Mouse (Mus musculus) frontal cortex, postnatal 10 days (tissue): ENCODE measurements around the gene Nfxl1.
"Not testable (repeated sequence)": the region's sequence is repeated elsewhere in the genome, so short reads cannot be mapped to it uniquely, and the experiment has no call there.

Source experiments
- DNase-seq, 2 experiments: peaks; one replicate each; pipeline ENCODE4 v3.0.0; 2022; ENCODE audit warnings: low spot score in 2 of 2, mixed read lengths in 1 of 2

Gene Nfxl1

GRCm38 (mm10) chr5:72559544-72560049, at the start of gene Nfxl1:
Gene Nfxl1, minus strand, starts transcription at chr5:72559684.
- DNase-seq: peak; percentile 94 to 97

GRCm38 (mm10) chr5:72603138-72603537, 43.7 kb upstream of the Nfxl1 start:
- DNase-seq: no peak

GRCm38 (mm10) chr5:72601006-72601405, 41.5 kb upstream of the Nfxl1 start:
- no peak for DNase-seq

- DNase-seq: no peak
These were observed 27.8 kb upstream of the Nfxl1 start, which contains the start of gene Gm5868 for GRCm38 (mm10) chr5:72587192-72587681. Gene Gm5868, minus strand, starts transcription at chr5:72587551.

GRCm38 (mm10) chr5:72586667-72587191, 27.2 kb upstream of the Nfxl1 start:
- DNase-seq: not testable (repeated sequence)

GRCm38 (mm10) chr5:72586122-72586521, 26.6 kb upstream of the Nfxl1 start:
- not testable (repeated sequence) for DNase-seq

GRCm38 (mm10) chr5:72580970-72581332, 21.5 kb upstream of the Nfxl1 start, which contains the start of gene Zar1:
Gene Zar1, minus strand, starts transcription at chr5:72581254.
- DNase-seq: not testable (repeated sequence)

- not testable (repeated sequence) for DNase-seq
These were observed 20.8 kb upstream of the Nfxl1 start for GRCm38 (mm10) chr5:72580088-72580969.

GRCm38 (mm10) chr5:72579599-72579998, 20.1 kb upstream of the Nfxl1 start:
- DNase-seq: not testable (repeated sequence)

GRCm38 (mm10) chr5:72565621-72566020, 6.1 kb upstream of the Nfxl1 start:
- DNase-seq: no peak

- DNase-seq: not testable (repeated sequence)
These were observed 3.7 kb upstream of the Nfxl1 start for GRCm38 (mm10) chr5:72563183-72563582.

GRCm38 (mm10) chr5:72560976-72561628, 1.6 kb upstream of the Nfxl1 start:
- DNase-seq: no peak

- DNase-seq: peak in 1 of 2 experiments; percentile 33
These were observed 563 bp downstream of the Nfxl1 start for GRCm38 (mm10) chr5:72558716-72559526.

- no peak for DNase-seq
These were observed 3.2 kb downstream of the Nfxl1 start for GRCm38 (mm10) chr5:72556245-72556644.

GRCm38 (mm10) chr5:72551209-72551608, 8.3 kb downstream of the Nfxl1 start:
- DNase-seq: no peak

- DNase-seq: no peak
These were observed 30.6 kb downstream of the Nfxl1 start for GRCm38 (mm10) chr5:72528896-72529295.

GRCm38 (mm10) chr5:72513808-72514207, 45.7 kb downstream of the Nfxl1 start:
- no peak for DNase-seq

- DNase-seq: peak in 1 of 2 experiments; percentile 12
These were observed 53.7 kb downstream of the Nfxl1 start for GRCm38 (mm10) chr5:72505740-72506139.

- no peak for DNase-seq
These were observed 55.7 kb downstream of the Nfxl1 start, which contains the start of gene Corin for GRCm38 (mm10) chr5:72503531-72504523. Gene Corin, minus strand, starts transcription at chr5:72504473.

GRCm38 (mm10) chr5:72502778-72503177, 56.7 kb downstream of the Nfxl1 start:
- DNase-seq: no peak
